Mouse (Mus musculus) layer of hippocampus, adult 2 months (tissue): Measurements from ENCODE around the gene Clasrp. TPM values are rescaled to one million over a fixed set of nuclear protein-coding genes. Genes with fewer than 3 reads are reported as not detected.

ENCODE experiments used
- DNase-seq, 2 experiments: peaks; one replicate each; pipeline ENCODE4 v3.0.0; 2022; ENCODE audit warnings: low spot score in 2 of 2
- H3K27ac ChIP-seq: fragments of 200-600 bp; 2 replicates; pipeline ENCODE4 v1.8.1; 2022
- H3K4me3 ChIP-seq: fragments of 200-600 bp; 2 replicates; pipeline ENCODE4 v1.8.1; 2022; ENCODE audit warnings: mild to moderate bottlenecking
- CTCF ChIP-seq: fragments of 200-600 bp; conservative IDR thresholded peaks from 2 replicates; pipeline ENCODE4 v1.8.1; 2022; ENCODE audit warnings: antibody characterized with exemption, mild to moderate bottlenecking, moderate library complexity
- total RNA-seq, 2 experiments: library from RNA; stranded (reverse); gene quantifications; 2 replicates each; pipeline ENCODE4 v1.2.3; 2021

The Clasrp gene
- total RNA-seq, 2 experiments from 2014 or later = 95.4 to 112 TPM

GRCm38 (mm10) chr7:19593061-19593730 is 11.1 kb downstream of the Clasrp start:
- DNase-seq = no peak
- no peak for TF ChIP-seq CTCF
- H3K4me3 ChIP-seq = no peak overlapping the region
- H3K27ac ChIP-seq = no peak overlapping the region

DNA sequence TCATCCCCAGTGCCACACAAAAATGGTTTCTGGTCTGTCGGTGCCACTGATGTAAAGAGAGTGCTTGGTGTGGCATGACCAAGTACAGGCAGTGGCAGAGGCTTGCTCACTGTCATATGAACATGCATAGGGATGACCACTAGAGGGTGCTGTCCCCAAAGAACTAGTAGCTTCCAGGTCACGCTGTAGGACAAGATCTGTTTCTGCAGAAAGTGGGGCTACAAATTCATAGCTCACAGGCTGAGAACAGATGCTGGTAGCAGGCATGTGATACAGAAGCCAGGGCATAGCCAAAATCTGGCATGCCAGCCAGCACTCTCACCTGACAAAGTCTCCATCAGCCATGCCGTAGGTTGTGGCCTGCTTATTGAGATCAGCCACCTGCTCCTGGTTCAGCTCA is 14.4 kb downstream of the Clasrp start:
- peak; percentile 87 for TF ChIP-seq CTCF
- Histone ChIP-seq H3K27ac (peak overlapping the region; percentile 76), H3K4me3 (no peak overlapping the region)
- peak; percentile 82 to 84 for DNase-seq

DNA sequence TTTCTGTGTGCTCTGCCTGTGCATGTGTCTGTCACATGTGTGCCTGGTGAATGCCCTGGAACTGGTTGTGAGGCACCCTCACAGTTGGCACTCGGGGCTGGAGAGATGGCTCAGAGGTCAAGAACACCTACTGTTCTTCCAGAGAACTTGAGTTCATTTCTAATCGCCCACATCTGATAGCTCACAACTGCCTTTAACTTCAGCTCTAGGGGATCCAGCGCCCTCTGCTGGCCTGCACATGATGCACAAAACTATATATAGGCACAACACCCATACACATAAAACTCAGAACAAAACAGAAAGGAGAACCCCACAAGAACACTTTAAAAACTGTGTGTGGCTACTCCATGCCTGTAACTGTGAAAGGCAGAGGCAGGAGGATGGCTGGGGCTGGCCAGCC is 15.1 kb downstream of the Clasrp start:
- no peak overlapping the region for H3K27ac ChIP-seq
- peak in 1 of 2 experiments; percentile 59 for DNase-seq
- peak; percentile 74 for TF ChIP-seq CTCF
- H3K4me3 ChIP-seq = no peak overlapping the region

DNA sequence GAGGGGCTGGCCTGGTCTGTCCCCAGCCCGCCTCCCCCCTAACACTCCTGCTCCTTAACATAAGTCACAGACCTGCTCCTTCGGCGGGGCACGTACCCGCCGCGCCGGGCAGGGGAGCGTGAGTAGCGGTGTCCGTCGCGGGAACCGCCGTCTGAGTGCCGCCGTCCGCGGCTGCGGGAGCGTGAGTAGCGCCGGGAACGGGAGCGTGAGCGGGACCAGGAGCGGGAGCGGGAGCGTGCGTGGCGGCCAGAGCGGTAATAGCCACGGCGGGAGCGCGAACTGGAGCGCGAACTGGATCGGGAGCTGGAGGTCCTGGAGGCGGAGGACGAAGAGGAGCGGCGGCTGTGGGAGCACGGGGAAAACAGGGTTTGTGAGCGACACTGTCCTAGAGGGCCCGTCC is 18.0 kb downstream of the Clasrp start:
- H3K27ac ChIP-seq = no peak overlapping the region
- no peak for TF ChIP-seq CTCF
- no peak overlapping the region for H3K4me3 ChIP-seq
- DNase-seq = no peak

GRCm38 (mm10) chr7:19580634-19581033 is 23.7 kb downstream of the Clasrp start:
- no peak overlapping the region for H3K4me3 ChIP-seq
- no peak overlapping the region for H3K27ac ChIP-seq
- DNase-seq = no peak
- TF ChIP-seq CTCF = no peak

DNA sequence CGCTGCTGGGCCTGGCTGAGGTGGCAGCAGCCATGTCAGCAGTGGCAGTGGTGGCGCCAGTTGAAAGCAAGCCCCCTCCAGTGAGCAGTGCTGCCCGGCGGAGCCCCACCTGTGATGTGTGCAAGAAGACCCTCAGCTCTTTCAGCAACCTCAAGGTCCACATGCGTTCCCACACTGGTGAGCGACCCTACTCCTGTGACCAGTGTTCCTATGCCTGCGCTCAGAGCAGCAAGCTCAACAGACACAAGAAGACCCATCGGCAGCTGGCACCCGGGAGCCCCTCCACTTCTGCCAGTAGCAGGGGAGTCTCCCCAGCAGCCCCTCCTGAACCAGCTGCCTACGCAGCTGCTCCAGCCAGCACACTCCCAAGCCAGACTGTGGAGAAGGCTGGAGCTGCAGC is 24.5 kb downstream of the Clasrp start:
- H3K27ac ChIP-seq = no peak overlapping the region
- no peak for TF ChIP-seq CTCF
- no peak for DNase-seq
- H3K4me3 ChIP-seq = no peak overlapping the region

DNA sequence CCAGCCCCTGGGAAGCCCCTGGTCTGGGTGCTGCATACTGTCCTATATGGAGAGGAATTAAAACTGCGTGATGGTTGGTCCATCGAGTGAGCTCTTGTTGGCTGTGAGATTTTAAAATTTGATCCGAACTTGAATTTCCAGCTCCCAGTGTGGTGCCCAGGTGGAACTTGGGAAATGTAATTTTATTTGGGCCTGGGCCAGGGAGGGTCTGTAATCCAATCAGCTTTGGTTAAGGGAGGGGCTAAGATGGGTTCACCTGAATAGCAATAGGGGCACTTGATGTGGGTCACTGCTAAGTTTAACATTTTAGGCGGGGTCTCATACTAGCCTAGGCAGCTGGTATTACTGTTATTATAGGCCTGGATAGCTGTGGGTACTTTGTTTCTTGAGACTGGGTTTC is 25.9 kb downstream of the Clasrp start:
- TF ChIP-seq CTCF = no peak
- Histone ChIP-seq H3K4me3 (no peak overlapping the region), H3K27ac (no peak overlapping the region)
- DNase-seq = no peak

DNA sequence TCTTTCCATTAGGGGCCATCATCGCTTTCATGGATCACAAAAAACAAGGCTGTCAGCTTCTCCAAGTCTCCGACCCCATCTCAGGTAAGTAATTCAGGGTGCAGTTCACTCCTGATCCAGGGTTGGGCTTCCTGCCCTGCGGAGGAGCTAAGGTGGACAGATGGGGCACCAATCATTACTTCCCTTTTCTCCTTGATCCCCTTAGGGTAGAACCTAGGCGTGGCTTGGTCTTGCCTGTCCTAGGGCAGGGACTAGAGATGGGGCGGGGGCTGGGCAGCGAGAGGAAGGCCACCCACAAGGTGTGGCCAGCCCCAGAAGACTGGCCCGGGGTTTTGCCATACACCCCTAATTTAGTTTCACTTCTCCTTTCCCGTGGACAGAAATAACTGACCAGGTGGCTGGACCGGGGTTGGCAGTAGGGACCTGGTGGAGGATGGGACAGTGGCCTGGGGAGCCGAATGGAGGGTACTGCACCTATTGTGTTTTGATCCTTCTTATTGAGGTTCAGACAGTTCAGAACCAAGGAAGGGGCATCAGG is 26.3 kb downstream of the Clasrp start:
- peak overlapping the region; percentile 58 for H3K4me3 ChIP-seq

DNA sequence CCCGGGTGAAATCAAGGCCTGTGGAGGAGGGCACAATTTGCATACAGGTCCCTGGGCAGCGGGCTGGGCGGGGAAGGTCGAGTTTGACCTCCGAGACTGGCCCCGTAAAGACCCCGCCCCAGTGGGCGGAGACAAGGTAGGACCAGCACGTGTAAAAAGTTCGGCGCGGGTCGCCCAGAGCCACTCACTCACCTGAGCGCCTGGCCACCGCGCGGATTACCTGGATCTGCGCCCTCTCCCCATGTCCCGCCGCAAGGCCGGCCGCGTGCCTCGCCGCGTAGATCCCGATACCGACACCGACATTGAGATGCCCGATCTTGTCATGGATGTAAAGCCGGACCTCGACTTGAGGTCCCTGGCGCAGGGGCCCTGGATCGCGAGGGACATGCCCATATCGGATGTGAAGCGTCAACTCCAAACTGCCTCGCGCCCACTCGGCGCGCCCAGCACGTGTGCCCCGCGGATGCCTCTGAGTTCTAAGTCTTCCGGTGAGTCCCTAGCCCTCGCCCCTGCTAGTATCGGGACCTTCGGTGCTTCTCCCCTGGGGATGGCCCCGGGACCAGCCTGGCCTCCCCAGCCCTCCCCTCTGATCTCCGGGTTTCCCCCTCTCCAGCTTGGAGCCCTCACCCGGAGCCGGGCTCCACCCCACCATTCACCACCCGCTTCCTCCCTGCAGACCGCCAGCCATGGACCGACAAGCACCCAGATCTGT is 27.0 kb downstream of the Clasrp start, which contains the start of the genes Zfp296 and Gemin7:
Gene Zfp296 (plus strand): TSS at position 147 of the 712 bp plus-strand sequence.
Gene Gemin7 (minus strand): TSS at position 455 of the 712 bp plus-strand sequence.
- DNase-seq = no peak
- TF ChIP-seq CTCF = no peak
- peak within 1 kb of the TSS; percentile 58 for H3K4me3 ChIP-seq
- H3K27ac ChIP-seq = no peak within 1 kb of the TSS

More for the DNA sequence above, 26.3 kb downstream of the Clasrp start:
- no peak for TF ChIP-seq CTCF
- DNase-seq = no peak
- H3K27ac ChIP-seq = no peak overlapping the region

GRCm38 (mm10) chr7:19575559-19575958 is 28.7 kb downstream of the Clasrp start:
- DNase-seq = no peak
- no peak for TF ChIP-seq CTCF
- no peak overlapping the region for H3K4me3 ChIP-seq
- H3K27ac ChIP-seq = no peak overlapping the region

GRCm38 (mm10) chr7:19573776-19574140 is 30.5 kb downstream of the Clasrp start:
- no peak for DNase-seq
- Histone ChIP-seq H3K27ac (peak overlapping the region; percentile 84), H3K4me3 (peak overlapping the region; percentile 76)
- TF ChIP-seq CTCF = no peak

GRCm38 (mm10) chr7:19572926-19573775 is 31.1 kb downstream of the Clasrp start:
- TF ChIP-seq CTCF = peak; percentile 58
- H3K27ac ChIP-seq = peak overlapping the region; percentile 84
- H3K4me3 ChIP-seq = peak overlapping the region; percentile 76
- DNase-seq = peak; percentile 55 to 67

- Histone ChIP-seq H3K4me3 (no peak overlapping the region), H3K27ac (no peak overlapping the region)
- DNase-seq = no peak
- no peak for TF ChIP-seq CTCF
These were observed 34.6 kb downstream of the Clasrp start for GRCm38 (mm10) chr7:19569647-19570046.
